Mouse (Mus musculus) heart, embryonic 16.5 days (tissue): ENCODE data around the gene Slc23a4. TPM values are rescaled to one million over a fixed set of nuclear protein-coding genes. Genes with fewer than 3 reads are reported as not detected.

Source experiments
- polyA plus RNA-seq: library from polyadenylated mRNA; unstranded; fragments of >200 nt; fragmentation: Nextera tagmentation; extraction: Ambion mirVana; gene quantifications from 2 replicates; pipeline ENCODE4 v1.2.1, GENCODE M21; 2015

Gene Slc23a4
- polyA plus RNA-seq, 1 experiment from 2014 or later: 1.7 TPM

Other genes with a start within 250 kb of the Slc23a4 start
- 4.4 and 7.9 TPM in 2 replicates for gene Agbl3, start 208.0 kb downstream of the Slc23a4 start, polyA plus RNA-seq
- 2.5 TPM in 2 replicates for gene Tmem140, start 125.3 kb downstream of the Slc23a4 start, polyA plus RNA-seq
- 9.0 and 9.7 TPM in 2 replicates for gene Cyren, start 110.3 kb downstream of the Slc23a4 start, polyA plus RNA-seq
- 8.3 and 9.5 TPM in 2 replicates for gene Wdr91, start 77.5 kb downstream of the Slc23a4 start, polyA plus RNA-seq
- gene Stra8, start 68.2 kb downstream of the Slc23a4 start, polyA plus RNA-seq: 0.30 TPM in 1 of 2 replicates, not detected in the other
- 18.1 and 19.2 TPM in 2 replicates for gene Cnot4, start 145.3 kb upstream of the Slc23a4 start, polyA plus RNA-seq
- 23.0 and 24.4 TPM in 2 replicates for gene Nup205, start 189.0 kb upstream of the Slc23a4 start, polyA plus RNA-seq